Mouse (Mus musculus) lung, embryonic 14.5 days (tissue): ENCODE results near the gene Nfkb1. TPM values are rescaled to one million over a fixed set of nuclear protein-coding genes. Genes with fewer than 3 reads are reported as not detected.

Source experiments
- ATAC-seq: fragments of 200-750 bp; cut with Nextera tagmentation; 2 replicates; pipeline ENCODE4 v1.8.0; 2017; ENCODE audit warnings: mild to moderate bottlenecking, moderate TSS enrichment, moderate library complexity; ENCODE audit not compliant: insufficient read depth
- DNase-seq: peaks from one replicate; pipeline ENCODE4 v3.0.0-alpha.2; 2015
- H3K27ac ChIP-seq: fragments of 300-500 bp; sonication (generic); 2 replicates; pipeline ENCODE4 v1.5.1; 2014; ENCODE audit warnings: low read depth, mild to moderate bottlenecking, moderate library complexity
- H3K27me3 ChIP-seq: fragments of 300-500 bp; sonication (generic); 2 replicates; pipeline ENCODE4 v1.6.1; 2014; ENCODE audit warnings: low read length, control low read depth; ENCODE audit not compliant: insufficient read depth
- H3K36me3 ChIP-seq: fragments of 300-500 bp; sonication (generic); 2 replicates; pipeline ENCODE4 v1.6.1; 2014; ENCODE audit warnings: control low read depth; ENCODE audit not compliant: insufficient read depth
- H3K4me1 ChIP-seq: fragments of 300-500 bp; sonication (generic); 2 replicates; pipeline ENCODE4 v1.6.1; 2014; ENCODE audit warnings: antibody characterized with exemption, control low read depth; ENCODE audit not compliant: insufficient read depth
- H3K4me2 ChIP-seq: fragments of 300-500 bp; sonication (generic); 2 replicates; pipeline ENCODE4 v1.6.1; 2014; ENCODE audit warnings: mild to moderate bottlenecking
- H3K4me3 ChIP-seq: fragments of 300-500 bp; sonication (generic); 2 replicates; pipeline ENCODE4 v1.5.1; 2014; ENCODE audit warnings: low read depth, low read length
- H3K9ac ChIP-seq: fragments of 300-500 bp; sonication (generic); 2 replicates; pipeline ENCODE4 v1.6.1; 2014
- H3K9me3 ChIP-seq: fragments of 300-500 bp; sonication (generic); 2 replicates; pipeline ENCODE4 v1.6.1; 2016; ENCODE audit warnings: low read depth, low read length, control low read depth
- CTCF ChIP-seq: IDR thresholded peaks from 2 replicates; pipeline ENCODE4 v1.5.1; 2016; ENCODE audit warnings: antibody characterized with exemption, low read depth
- WGBS: fragments of 180-500 bp; shearing (Covaris S2); extraction: QIAGEN DNeasy Blood & Tissue Kit; methylation state at CpG from one replicate; pipeline ENCODE4 v1.1.7; 2014; 5-methylcytosine and 5-hydroxymethylcytosine counted together
- polyA plus RNA-seq: library from polyadenylated mRNA; unstranded; fragments of >200 nt; fragmentation: Nextera tagmentation; extraction: Ambion mirVana; gene quantifications from 2 replicates; pipeline ENCODE4 v1.2.1, GENCODE M21; 2014

Gene Nfkb1
- polyA plus RNA-seq, 1 experiment from 2014 or later: 34.8 TPM

- ATAC-seq (peak; percentile 52), DNase-seq (peak; percentile 51)
- Histone ChIP-seq H3K4me3 (no peak overlapping the region), H3K9me3 (no peaks in the 10 kb centered on the region), H3K4me2 (no peak overlapping the region), H3K9ac (no peak overlapping the region), H3K27ac (peak overlapping the region; percentile 76), H3K4me1 (peaks cover 6% of the 10 kb centered on the region; the same call in 1 of the 2 replicates), H3K36me3 (peaks cover 60% of the 10 kb centered on the region), H3K27me3 (no peaks in the 10 kb centered on the region)
- TF ChIP-seq CTCF: no peak
- WGBS: 65% methylated on average over 10 of the region's 10 CpGs
Observed at GRCm38 (mm10) chr3:135604626-135605417, 86.5 kb downstream of the Nfkb1 start.

GRCm38 (mm10) chr3:135602731-135603130 is 88.6 kb downstream of the Nfkb1 start:
- ATAC-seq (no peak), DNase-seq (no peak)
- no peak overlapping the region for H3K9ac ChIP-seq
- H3K36me3 ChIP-seq: peaks cover 58% of the 10 kb centered on the region
- H3K27me3 ChIP-seq: no peaks in the 10 kb centered on the region
- TF ChIP-seq CTCF: no peak
- peaks cover 6% of the 10 kb centered on the region; the same call in 1 of the 2 replicates for H3K4me1 ChIP-seq
- no peak overlapping the region for H3K4me3 ChIP-seq
- H3K9me3 ChIP-seq: no peaks in the 10 kb centered on the region
- 80% methylated on average over 10 of the region's 10 CpGs for WGBS
- no peak overlapping the region for H3K27ac ChIP-seq
- no peak overlapping the region for H3K4me2 ChIP-seq

GRCm38 (mm10) chr3:135598355-135598754 is 93.0 kb downstream of the Nfkb1 start:
- peak overlapping the region; percentile 4; the same call in 1 of the 2 replicates for H3K27ac ChIP-seq
- 71% methylated on average over 3 of the region's 3 CpGs for WGBS
- no peak for TF ChIP-seq CTCF

GRCm38 (mm10) chr3:135597014-135597413 is 94.3 kb downstream of the Nfkb1 start:
- TF ChIP-seq CTCF: no peak
- H3K4me3 ChIP-seq: no peak overlapping the region
- no peaks in the 10 kb centered on the region for H3K27me3 ChIP-seq
- H3K36me3 ChIP-seq: peaks cover 64% of the 10 kb centered on the region
- H3K4me1 ChIP-seq: no peaks in the 10 kb centered on the region
- peak overlapping the region; percentile 78 for H3K27ac ChIP-seq
- WGBS: 61% methylated on average over 4 of the region's 4 CpGs
- H3K9me3 ChIP-seq: no peaks in the 10 kb centered on the region
- ATAC-seq: no peak
- no peak overlapping the region for H3K9ac ChIP-seq
- peak; percentile 54 for DNase-seq
- no peak overlapping the region for H3K4me2 ChIP-seq

More at GRCm38 (mm10) chr3:135598355-135598754, 93.0 kb downstream of the Nfkb1 start:
- Histone ChIP-seq H3K27me3 (no peaks in the 10 kb centered on the region), H3K36me3 (peaks cover 59% of the 10 kb centered on the region), H3K4me1 (no peaks in the 10 kb centered on the region), H3K4me3 (no peak overlapping the region), H3K4me2 (no peak overlapping the region), H3K9ac (no peak overlapping the region), H3K9me3 (no peaks in the 10 kb centered on the region)
- no peak for ATAC-seq
- DNase-seq: no peak

- no peak overlapping the region for H3K4me3 ChIP-seq
- ATAC-seq (peak; percentile 60), DNase-seq (peak; percentile 78)
- TF ChIP-seq CTCF: peak; percentile 26; the same call in 1 of the 2 replicates
- H3K27me3 ChIP-seq: no peaks in the 10 kb centered on the region
- no peaks in the 10 kb centered on the region for H3K9me3 ChIP-seq
- no peak overlapping the region for H3K4me2 ChIP-seq
- no peaks in the 10 kb centered on the region for H3K4me1 ChIP-seq
- peaks cover 66% of the 10 kb centered on the region for H3K36me3 ChIP-seq
- peak overlapping the region; percentile 36; the same call in 1 of the 2 replicates for H3K27ac ChIP-seq
- 48% methylated on average over 21 of the region's 21 CpGs for WGBS
- no peak overlapping the region for H3K9ac ChIP-seq
Observed at GRCm38 (mm10) chr3:135594238-135594917, 97.0 kb downstream of the Nfkb1 start.

- Histone ChIP-seq H3K9ac (no peak overlapping the region), H3K4me3 (no peak overlapping the region), H3K27ac (no peak overlapping the region), H3K27me3 (no peaks in the 10 kb centered on the region), H3K4me2 (no peak overlapping the region), H3K36me3 (peaks cover 81% of the 10 kb centered on the region), H3K9me3 (no peaks in the 10 kb centered on the region), H3K4me1 (no peaks in the 10 kb centered on the region)
- ATAC-seq (no peak), DNase-seq (no peak)
- WGBS: 76% methylated on average over 4 of the region's 4 CpGs
- no peak for TF ChIP-seq CTCF
Observed at GRCm38 (mm10) chr3:135592011-135592410, 99.3 kb downstream of the Nfkb1 start.

GRCm38 (mm10) chr3:135591376-135591775 is 100.0 kb downstream of the Nfkb1 start:
- Histone ChIP-seq H3K27me3 (no peaks in the 10 kb centered on the region), H3K4me1 (no peaks in the 10 kb centered on the region), H3K36me3 (peaks cover 85% of the 10 kb centered on the region), H3K9me3 (no peaks in the 10 kb centered on the region), H3K27ac (no peak overlapping the region), H3K4me3 (no peak overlapping the region), H3K9ac (no peak overlapping the region), H3K4me2 (no peak overlapping the region)
- 74% methylated on average over 5 of the region's 5 CpGs for WGBS
- no peak for ATAC-seq
- DNase-seq: no peak
- no peak for TF ChIP-seq CTCF
